Mouse (Mus musculus) myocyte (in vitro differentiated cells): ENCODE results near the gene Hmgcs1.

Source experiments
- CEBPB ChIP-seq: IDR thresholded peaks from 2 replicates; pipeline ENCODE4 v1.6.1; 2011; ENCODE audit warnings: mild to moderate bottlenecking, moderate library complexity; ENCODE audit not compliant: poor library complexity, insufficient read depth, severe bottlenecking
- E2F4 ChIP-seq: IDR thresholded peaks from one replicate; pipeline ENCODE4 v1.6.1; 2011; ENCODE audit warnings: mild to moderate bottlenecking, control low read depth, moderate library complexity; ENCODE audit not compliant: insufficient read depth
- MAX ChIP-seq: IDR thresholded peaks from one replicate; pipeline ENCODE4 v1.6.1; 2011; ENCODE audit warnings: low read depth, mild to moderate bottlenecking, control low read depth
- MYOD1 ChIP-seq, 3 experiments: IDR thresholded peaks; one replicate each; pipeline ENCODE4 v1.6.1; 2011; ENCODE audit warnings: control low read depth in 2 of 3, low read depth in 2 of 3, mild to moderate bottlenecking in 2 of 3, moderate library complexity in 1 of 3; ENCODE audit not compliant: insufficient read length in 2 of 3, control insufficient read depth in 1 of 3
- MYOG ChIP-seq, 3 experiments: IDR thresholded peaks; one replicate each; pipeline ENCODE4 v1.6.1; 2011; ENCODE audit warnings: control low read depth in 2 of 3, low read depth in 2 of 3, mild to moderate bottlenecking in 2 of 3; ENCODE audit not compliant: insufficient read length in 2 of 3, control insufficient read depth in 1 of 3, insufficient read depth in 1 of 3
- POLR2A ChIP-seq: IDR thresholded peaks from one replicate; pipeline ENCODE4 v1.6.1; 2011; ENCODE audit warnings: low read depth, mild to moderate bottlenecking, control low read depth, moderate library complexity; ENCODE audit not compliant: insufficient read length
- POLR2AphosphoS2 ChIP-seq: IDR thresholded peaks from one replicate; pipeline ENCODE4 v1.6.1; 2011; ENCODE audit warnings: low read depth, control low read depth; ENCODE audit not compliant: insufficient read length
- SRF ChIP-seq: IDR thresholded peaks from one replicate; pipeline ENCODE4 v1.6.1; 2011; ENCODE audit warnings: low read depth; ENCODE audit not compliant: control insufficient read depth, insufficient read length
- TCF12 ChIP-seq: IDR thresholded peaks from one replicate; pipeline ENCODE4 v1.6.1; 2011; ENCODE audit warnings: mild to moderate bottlenecking, control low read depth; ENCODE audit not compliant: poor library complexity, insufficient read depth, severe bottlenecking
- TCF3 ChIP-seq: IDR thresholded peaks from one replicate; pipeline ENCODE4 v1.6.1; 2011; ENCODE audit warnings: low read depth, control low read depth; ENCODE audit not compliant: insufficient read length
- USF1 ChIP-seq: IDR thresholded peaks from one replicate; pipeline ENCODE4 v1.6.1; 2011; ENCODE audit warnings: low read depth, mild to moderate bottlenecking, control low read depth, moderate library complexity

- TF ChIP-seq POLR2A (no peak), MYOG (IDR thresholded peaks at IDR 0.05; ENCODE audit: control insufficient read depth in 1 of 3, insufficient read depth in 1 of 3, insufficient read length in 2 of 3, low read depth in 2 of 3) (no peak), TCF12 (no peak), SRF (no peak), MAX (no peak), E2F4 (no peak), CEBPB (no peak), USF1 (no peak), MYOD1 (IDR thresholded peaks at IDR 0.05; ENCODE audit: control insufficient read depth in 1 of 3, insufficient read length in 2 of 3, low read depth in 2 of 3) (no peak), POLR2AphosphoS2 (no peak), TCF3 (no peak)
Observed at GRCm38 (mm10) chr13:119713107-119713787, 23.1 kb downstream of the Hmgcs1 start.
